Comparison of ENCODE assay signal across 8 mouse cellular contexts in genomic region chr2:26661143-26661752, GRCm38 (mm10). TPM values are rescaled to one million over a fixed set of nuclear protein-coding genes. Genes with fewer than 3 reads are reported as not detected.
A peak's percentile ranks its signal among the peaks of the same experiment; 100 is the strongest.
DNase-seq lines count a peak whose midpoint lies in the region; ATAC-seq and TF ChIP-seq lines count a peak whose summit lies in the region.

No protein-coding gene starts in this region.

- TF ChIP-seq POLR2A in cerebellum, adult 2 months (IDR thresholded peaks at IDR 0.05; ENCODE audit: borderline replicate concordance, insufficient read depth, low read length): no peak

- peak overlapping the region; percentile 51 for H3K9ac ChIP-seq in forebrain, embryonic 14.5 days (ENCODE audit: low read length)
- H3K9ac ChIP-seq in liver, embryonic 15.5 days: no peak overlapping the region
- H3K9ac ChIP-seq in stomach, embryonic 16.5 days (ENCODE audit: low read length): peak overlapping the region; percentile 43; the same call in 1 of the 2 replicates

- intact Hi-C loops in heart, postnatal 36 days (cut with DNase I): no loop called here

- DNase-seq in heart, adult 11 months: peak; percentile 70
- no peak for DNase-seq in heart, postnatal 36 days
- peak; percentile 70 for DNase-seq in CD4-positive helper T cell, adult 2 months (ENCODE audit: low read depth, low spot score)
- peak; percentile 19 for DNase-seq in forebrain, embryonic 14.5 days (ENCODE audit: low spot score)
- DNase-seq in layer of hippocampus, postnatal 10 days (ENCODE audit: low spot score in 2 of 2): no peak
- no peak for DNase-seq in cerebellum, adult 2 months

- no peaks in the 10 kb centered on the region for H3K4me1 ChIP-seq in forebrain, embryonic 14.5 days (ENCODE audit: control insufficient read depth, insufficient read depth, low read length)
- no peaks in the 10 kb centered on the region for H3K4me1 ChIP-seq in liver, embryonic 15.5 days (replicated peaks)
- 0 out of 2 replicates have a peak, but pooled peaks cover 3% of the 10 kb centered on the region for H3K4me1 ChIP-seq in stomach, embryonic 16.5 days (ENCODE audit: control insufficient read depth, insufficient read depth, low read length)
- no peaks in the 10 kb centered on the region for H3K4me1 ChIP-seq in cerebellum, adult 2 months (ENCODE audit: control insufficient read depth, insufficient read depth, low read length)

- ATAC-seq in forebrain, embryonic 14.5 days: 0 out of 2 replicates have a peak, but pooled peaks have one; percentile 26
- ATAC-seq in liver, embryonic 15.5 days (ENCODE audit: insufficient read depth): no peak
- ATAC-seq in stomach, embryonic 16.5 days (ENCODE audit: insufficient read depth, low FRiP score): peak; percentile 47; the same call in 1 of the 2 replicates

- no peaks in the 10 kb centered on the region for H3K36me3 ChIP-seq in forebrain, embryonic 14.5 days (ENCODE audit: control insufficient read depth, insufficient read depth, low read length)
- H3K36me3 ChIP-seq in liver, embryonic 15.5 days (replicated peaks): no peaks in the 10 kb centered on the region
- no peaks in the 10 kb centered on the region for H3K36me3 ChIP-seq in stomach, embryonic 16.5 days (ENCODE audit: control insufficient read depth, insufficient read depth, low read length)

- peak overlapping the region; percentile 22 for H3K4me3 ChIP-seq in forebrain, embryonic 14.5 days (ENCODE audit: low read depth, low read length)
- H3K4me3 ChIP-seq in liver, embryonic 15.5 days (replicated peaks): no peak overlapping the region
- peak overlapping the region; percentile 35 for H3K4me3 ChIP-seq in stomach, embryonic 16.5 days (replicated peaks; ENCODE audit: low read length)
- H3K4me3 ChIP-seq in cerebellum, adult 2 months (replicated peaks; ENCODE audit: insufficient read depth, low read depth, low read length): no peak overlapping the region

- WGBS in forebrain, embryonic 14.5 days: 3% methylated on average over 15 of the region's 20 CpGs
- 1% methylated on average over 14 of the region's 20 CpGs for WGBS in liver, embryonic 15.5 days (ENCODE audit: insufficient replicate concordance)
- WGBS in stomach, embryonic 16.5 days: 1% methylated on average over 19 of the region's 20 CpGs
- WGBS in cerebellum, adult 2 months: 2% methylated on average over 15 of the region's 20 CpGs

- no peaks in the 10 kb centered on the region for H3K27me3 ChIP-seq in forebrain, embryonic 14.5 days (replicated peaks; ENCODE audit: control insufficient read depth, insufficient read depth, low read length)
- H3K27me3 ChIP-seq in liver, embryonic 15.5 days: peaks cover 20% of the 10 kb centered on the region
- H3K27me3 ChIP-seq in stomach, embryonic 16.5 days (ENCODE audit: control insufficient read depth, insufficient read depth, low read length): peaks cover 3% of the 10 kb centered on the region; the same call in 1 of the 2 replicates
- no peaks in the 10 kb centered on the region; the same call in 1 of the 2 replicates for H3K27me3 ChIP-seq in cerebellum, adult 2 months (ENCODE audit: control insufficient read depth, insufficient read depth, low read length)

- H3K4me2 ChIP-seq in forebrain, embryonic 14.5 days (ENCODE audit: low read length): peak overlapping the region; percentile 51
- peak overlapping the region; percentile 44; the same call in 1 of the 2 replicates for H3K4me2 ChIP-seq in liver, embryonic 15.5 days
- H3K4me2 ChIP-seq in stomach, embryonic 16.5 days (ENCODE audit: low read depth, low read length): peak overlapping the region; percentile 67

- H3K27ac ChIP-seq in forebrain, embryonic 14.5 days (ENCODE audit: low read depth, low read length): no peak overlapping the region
- H3K27ac ChIP-seq in liver, embryonic 15.5 days (replicated peaks): no peak overlapping the region
- no peak overlapping the region for H3K27ac ChIP-seq in stomach, embryonic 16.5 days (ENCODE audit: low read length)
- no peak overlapping the region for H3K27ac ChIP-seq in cerebellum, adult 2 months (ENCODE audit: insufficient read depth, low read length)

- TF ChIP-seq CTCF in cerebellum, adult 2 months (IDR thresholded peaks at IDR 0.05; ENCODE audit: borderline replicate concordance, insufficient read depth, low read depth, low read length): no peak

- no peaks in the 10 kb centered on the region for H3K9me3 ChIP-seq in forebrain, embryonic 14.5 days (replicated peaks; ENCODE audit: control insufficient read depth, low read length)
- H3K9me3 ChIP-seq in liver, embryonic 15.5 days (replicated peaks): no peaks in the 10 kb centered on the region
- H3K9me3 ChIP-seq in stomach, embryonic 16.5 days (replicated peaks; ENCODE audit: control insufficient read depth, low read length): no peaks in the 10 kb centered on the region

RNA-seq across cellular contexts. Expression of gene Lcn4, which starts 9.8 kb away (rescaled TPM):
- not detected for total RNA-seq in heart, postnatal 36 days (2021)
- not detected in 2 replicates for polyA plus RNA-seq in forebrain, embryonic 14.5 days (2014; fragmentation: Nextera tagmentation; extraction: Ambion mirVana)
- not detected in 2 replicates for polyA plus RNA-seq in liver, embryonic 15.5 days (2015; fragmentation: Nextera tagmentation; extraction: Ambion mirVana)
- polyA plus RNA-seq in stomach, embryonic 16.5 days (2015; fragmentation: Nextera tagmentation; extraction: Ambion mirVana): not detected in 2 replicates
- total RNA-seq in layer of hippocampus, postnatal 10 days (2021): not detected
- polyA plus RNA-seq in cerebellum, adult 2 months (2012; rRNA removed): not detected in 2 replicates

RNA-seq across cellular contexts. Expression of gene Fam69b, which starts 33.0 kb away (rescaled TPM):
- total RNA-seq in heart, postnatal 36 days (2021): 10 to 100 TPM; 26.4 to 28.3 TPM
- polyA plus RNA-seq in forebrain, embryonic 14.5 days (2014; fragmentation: Nextera tagmentation; extraction: Ambion mirVana): 97.4 and 101 TPM in 2 replicates
- polyA plus RNA-seq in liver, embryonic 15.5 days (2015; fragmentation: Nextera tagmentation; extraction: Ambion mirVana): 1.2 and 1.7 TPM in 2 replicates
- 23.2 and 27.3 TPM in 2 replicates for polyA plus RNA-seq in stomach, embryonic 16.5 days (2015; fragmentation: Nextera tagmentation; extraction: Ambion mirVana)
- total RNA-seq in layer of hippocampus, postnatal 10 days (2021): 10 to 100 TPM; 75.0 to 82.7 TPM
- polyA plus RNA-seq in cerebellum, adult 2 months (2012; rRNA removed): 147 and 155 TPM in 2 replicates

RNA-seq across cellular contexts. Expression of gene Agpat2, which starts 57.0 kb away (rescaled TPM):
- 10 to 100 TPM; 69.1 to 71.6 TPM for total RNA-seq in heart, postnatal 36 days (2021)
- 4.0 TPM in 2 replicates for polyA plus RNA-seq in forebrain, embryonic 14.5 days (2014; fragmentation: Nextera tagmentation; extraction: Ambion mirVana)
- polyA plus RNA-seq in liver, embryonic 15.5 days (2015; fragmentation: Nextera tagmentation; extraction: Ambion mirVana): 55.6 and 63.7 TPM in 2 replicates
- polyA plus RNA-seq in stomach, embryonic 16.5 days (2015; fragmentation: Nextera tagmentation; extraction: Ambion mirVana): 66.8 and 72.1 TPM in 2 replicates
- total RNA-seq in layer of hippocampus, postnatal 10 days (2021): 1 to 10 TPM; 2.1 to 2.5 TPM
- polyA plus RNA-seq in cerebellum, adult 2 months (2012; rRNA removed): 2.1 and 2.6 TPM in 2 replicates

Comparison
In these comparisons a context has a peak if more than half of its experiments do, and no peak if none do; other contexts are left out.
1. DNase-seq: peak in heart, adult 11 months (single experiment), CD4-positive helper T cell, adult 2 months (single experiment) and forebrain, embryonic 14.5 days (single experiment); none in heart, postnatal 36 days (0 of 2), layer of hippocampus, postnatal 10 days (0 of 2) and cerebellum, adult 2 months (0 of 2).
2. H3K4me3 ChIP-seq: peak in forebrain, embryonic 14.5 days (single experiment) and stomach, embryonic 16.5 days (single experiment); none in liver, embryonic 15.5 days (single experiment) and cerebellum, adult 2 months (single experiment).
3. RNA of gene Agpat2, which starts 57.0 kb away (polyA plus RNA-seq): 66.8 to 72.1 TPM in stomach, embryonic 16.5 days and 55.6 to 63.7 TPM in liver, embryonic 15.5 days; 4.0 TPM in forebrain, embryonic 14.5 days and 2.1 to 2.6 TPM in cerebellum, adult 2 months; every median in the first group is over 10 times any median in the second.
4. Peak in every context shown above with its lines, with median percentiles within 50 percentile points of each other: H3K4me2 ChIP-seq.